21 mouse cellular contexts compared by ENCODE assay signal in genomic region chr4:97860376-97860775, GRCm38 (mm10).
A peak's percentile ranks its signal among the peaks of the same experiment; 100 is the strongest.
DNase-seq lines count a peak whose midpoint lies in the region; ATAC-seq and TF ChIP-seq lines count a peak whose summit lies in the region.
"Had no signal": no experiment of that assay in that cellular context is flagged by ENCODE, and none has a peak within 500 bp of the region (broad histone marks: within the 10 kb centered on the region; RNA-seq: fewer than 3 reads in every experiment).

No protein-coding gene starts in this region.

- no peak for TF ChIP-seq CTCF in gastrocnemius, adult 2 months (IDR thresholded peaks at IDR 0.05)
- no peak for TF ChIP-seq CTCF in intestine, postnatal 0 days (IDR thresholded peaks at IDR 0.05; ENCODE audit: low read depth)

- DNase-seq in gastrocnemius, adult 2 months: no peak
- DNase-seq in gastrocnemius, postnatal 14 days: no peak
- peak; percentile 47 for DNase-seq in intestine, embryonic 14.5 days (ENCODE audit: low spot score)
- DNase-seq in kidney, postnatal 10 days: peak; percentile 49
- no peak for DNase-seq in kidney, postnatal 36 days
- peak; percentile 78 for DNase-seq in 3T3-L1 (ENCODE audit: low read depth, low spot score)
- DNase-seq in thymus, postnatal 36 days: no peak
- DNase-seq: adrenal gland, postnatal 36 days; cerebellum, adult 9-10 months; gastrocnemius, postnatal 10 days; kidney, adult 2 months; lung, adult 2 months; lung, postnatal 4 days; midbrain, embryonic 14.5 days; thymus, postnatal 14 days had no signal

- no peak for ATAC-seq in intestine, embryonic 14.5 days (replicated peaks; ENCODE audit: low FRiP score, low TSS enrichment, low read depth)
- ATAC-seq in intestine, postnatal 0 days: no peak
- ATAC-seq: forebrain, embryonic 15.5 days; liver, embryonic 12.5 days; Patski had no signal

- intact Hi-C loops in gastrocnemius, adult 2 months (cut with DNase I): no loop called here
- intact Hi-C loops in gastrocnemius, postnatal 14 days (cut with DNase I; ENCODE audit: low total_unique reads): loop anchor here (10.0 kb wide), 1 partner anchor 86 kb away; the partner anchor contains the start of genes E130114P18Rik and Nfia

- H3K9ac ChIP-seq in intestine, embryonic 14.5 days (ENCODE audit: low read length): no peak overlapping the region
- H3K9ac ChIP-seq in intestine, postnatal 0 days (ENCODE audit: low read depth, low read length): no peak overlapping the region
- H3K9ac ChIP-seq: forebrain, embryonic 15.5 days; hindbrain, embryonic 13.5 days; limb, embryonic 13.5 days; liver, embryonic 12.5 days had no signal

- no peak overlapping the region for H3K4me3 ChIP-seq in gastrocnemius, adult 2 months
- H3K4me3 ChIP-seq in intestine, embryonic 14.5 days (ENCODE audit: low read depth, low read length): no peak overlapping the region
- no peak overlapping the region for H3K4me3 ChIP-seq in intestine, postnatal 0 days (ENCODE audit: low read depth, low read length)
- H3K4me3 ChIP-seq: forebrain, embryonic 15.5 days; hindbrain, embryonic 13.5 days; limb, embryonic 13.5 days; liver, embryonic 12.5 days had no signal

- WGBS in intestine, embryonic 14.5 days: 40% methylated on average over 3 of the region's 3 CpGs
- 49% methylated on average over 3 of the region's 3 CpGs for WGBS in intestine, postnatal 0 days

- H3K27me3 ChIP-seq in intestine, embryonic 14.5 days (replicated peaks; ENCODE audit: control insufficient read depth, insufficient read depth, low read length): no peaks in the 10 kb centered on the region
- H3K27me3 ChIP-seq in intestine, postnatal 0 days (replicated peaks; ENCODE audit: control insufficient read depth, insufficient read depth, low read length): no peaks in the 10 kb centered on the region
- H3K27me3 ChIP-seq: forebrain, embryonic 15.5 days; hindbrain, embryonic 13.5 days; limb, embryonic 13.5 days; liver, embryonic 12.5 days; Patski had no signal

- H3K4me1 ChIP-seq in intestine, embryonic 14.5 days (replicated peaks; ENCODE audit: control insufficient read depth, insufficient read depth, low read length): no peaks in the 10 kb centered on the region
- H3K4me1 ChIP-seq in intestine, postnatal 0 days (replicated peaks; ENCODE audit: control insufficient read depth, insufficient read depth, low read length): no peaks in the 10 kb centered on the region

- peak overlapping the region; percentile 85 for H3K27ac ChIP-seq in gastrocnemius, adult 2 months
- H3K27ac ChIP-seq in intestine, embryonic 14.5 days (ENCODE audit: low read depth): no peak overlapping the region
- H3K27ac ChIP-seq in intestine, postnatal 0 days (ENCODE audit: low read depth, low read length): no peak overlapping the region
- H3K27ac ChIP-seq: forebrain, embryonic 15.5 days; hindbrain, embryonic 13.5 days; limb, embryonic 13.5 days; liver, embryonic 12.5 days had no signal

- H3K36me3 ChIP-seq in intestine, embryonic 14.5 days (ENCODE audit: control insufficient read depth, insufficient read depth, low read length): no peaks in the 10 kb centered on the region
- H3K36me3 ChIP-seq in intestine, postnatal 0 days (ENCODE audit: control insufficient read depth, insufficient read depth): no peaks in the 10 kb centered on the region; the same call in 1 of the 2 replicates
- H3K36me3 ChIP-seq: forebrain, embryonic 15.5 days; hindbrain, embryonic 13.5 days; limb, embryonic 13.5 days; liver, embryonic 12.5 days had no signal

- H3K9me3 ChIP-seq in intestine, embryonic 14.5 days (ENCODE audit: control insufficient read depth, low read length): no peaks in the 10 kb centered on the region
- H3K9me3 ChIP-seq in intestine, postnatal 0 days (ENCODE audit: control insufficient read depth): no peaks in the 10 kb centered on the region
- H3K9me3 ChIP-seq: forebrain, embryonic 15.5 days; hindbrain, embryonic 13.5 days; limb, embryonic 13.5 days; liver, embryonic 12.5 days had no signal

- H3K4me2 ChIP-seq in intestine, embryonic 14.5 days (ENCODE audit: low read length): no peak overlapping the region
- H3K4me2 ChIP-seq in intestine, postnatal 0 days (replicated peaks; ENCODE audit: low read depth): no peak overlapping the region
- H3K4me2 ChIP-seq: forebrain, embryonic 15.5 days; hindbrain, embryonic 13.5 days; limb, embryonic 13.5 days; liver, embryonic 12.5 days had no signal

Comparison
In these comparisons a context has a peak if more than half of its experiments do, and no peak if none do; other contexts are left out.
1. DNase-seq: peak in intestine, embryonic 14.5 days (single experiment), kidney, postnatal 10 days (single experiment) and 3T3-L1 (single experiment); none in gastrocnemius, adult 2 months (single experiment), gastrocnemius, postnatal 14 days (single experiment), kidney, postnatal 36 days (0 of 2) and thymus, postnatal 36 days (0 of 2).